Mouse (Mus musculus) ES-E14 (cell line): ENCODE data around the gene Gnaz. TPM values are rescaled to one million over a fixed set of nuclear protein-coding genes. Genes with fewer than 3 reads are reported as not detected.

Experiments used
- DNase-seq: peaks from one replicate; pipeline ENCODE4 v3.0.0-alpha.2; 2013; ENCODE audit warnings: low read depth, low spot score
- H3K27ac ChIP-seq: 2 replicates; pipeline ENCODE4 v1.5.1; 2012; ENCODE audit warnings: low read depth, mild to moderate bottlenecking, low read length, moderate library complexity, mixed read lengths; ENCODE audit not compliant: poor library complexity, insufficient read depth, severe bottlenecking
- H3K36me3 ChIP-seq: 2 replicates; pipeline ENCODE4 v1.6.1; 2012; ENCODE audit warnings: mild to moderate bottlenecking, low read length, moderate library complexity, mixed read lengths; ENCODE audit not compliant: control insufficient read depth, poor library complexity, insufficient read depth, severe bottlenecking
- H3K4me1 ChIP-seq, 2 experiments: fragments of 150-350 bp in 1 of 2; sonication (generic) in 1 of 2; 2 replicates each; pipeline ENCODE4 v1.6.1; 2012; ENCODE audit warnings: low read length in 2 of 2, mild to moderate bottlenecking in 1 of 2, mixed read lengths in 1 of 2; ENCODE audit not compliant: control insufficient read depth in 2 of 2, insufficient read depth in 2 of 2, poor library complexity in 1 of 2
- H3K4me3 ChIP-seq, 2 experiments: fragments of 150-350 bp in 1 of 2; sonication (generic) in 1 of 2; 2 replicates each; pipeline ENCODE4 v1.5.1; 2012; ENCODE audit warnings: low read length in 2 of 2, low read depth in 1 of 2, mild to moderate bottlenecking in 1 of 2, mixed read lengths in 1 of 2; ENCODE audit not compliant: insufficient read depth in 1 of 2, poor library complexity in 1 of 2, severe bottlenecking in 1 of 2
- H3K9ac ChIP-seq: 2 replicates; pipeline ENCODE4 v1.6.1; 2012; ENCODE audit warnings: low read depth, mild to moderate bottlenecking, low read length, mixed read lengths; ENCODE audit not compliant: poor library complexity, insufficient read depth, severe bottlenecking
- H3K9me3 ChIP-seq: fragments of 150-350 bp; sonication (generic); 2 replicates; pipeline ENCODE4 v1.6.1; 2012; ENCODE audit warnings: low read depth, mild to moderate bottlenecking, low read length; ENCODE audit not compliant: control insufficient read depth, insufficient read depth
- CHD2 ChIP-seq: IDR thresholded peaks from 2 replicates; pipeline ENCODE4 v1.6.1; 2014; ENCODE audit warnings: mild to moderate bottlenecking, low read depth, low read length, inconsistent platforms
- HCFC1 ChIP-seq: IDR thresholded peaks from 2 replicates; pipeline ENCODE4 v1.6.1; 2012; ENCODE audit warnings: low read length, inconsistent platforms, borderline replicate concordance; ENCODE audit not compliant: insufficient read depth
- MAFK ChIP-seq: IDR thresholded peaks from 2 replicates; pipeline ENCODE4 v1.6.1; 2014; ENCODE audit warnings: mild to moderate bottlenecking, low read depth, low read length, inconsistent platforms; ENCODE audit not compliant: insufficient read depth
- ZC3H11A ChIP-seq: IDR thresholded peaks from 2 replicates; pipeline ENCODE4 v1.6.1; 2012; ENCODE audit warnings: low read depth, mild to moderate bottlenecking, inconsistent platforms, low read length, borderline replicate concordance
- ZNF384 ChIP-seq: IDR thresholded peaks from 2 replicates; pipeline ENCODE4 v1.6.1; 2012; ENCODE audit warnings: low read depth, low read length, inconsistent platforms
- in situ Hi-C, 2 experiments: fragments of 600-800 bp; cut with MboI; formaldehyde crosslinking; loops; one replicate each; pipeline ENCODE4 v1.15.1; 2025; ENCODE audit warnings: low sequenced_read_pairs in 2 of 2, inconsistent platforms in 1 of 2; ENCODE audit not compliant: unreplicated experiment in 2 of 2
- total RNA-seq: library from RNA; depleted of rRNA; stranded (reverse); fragments of 300-350 nt; gene quantifications from 2 replicates; pipeline ENCODE4 v1.2.3, GENCODE M21; 2012; rRNA removed

The Gnaz gene
- total RNA-seq: 5.9 and 7.8 TPM in 2 replicates

DNA sequence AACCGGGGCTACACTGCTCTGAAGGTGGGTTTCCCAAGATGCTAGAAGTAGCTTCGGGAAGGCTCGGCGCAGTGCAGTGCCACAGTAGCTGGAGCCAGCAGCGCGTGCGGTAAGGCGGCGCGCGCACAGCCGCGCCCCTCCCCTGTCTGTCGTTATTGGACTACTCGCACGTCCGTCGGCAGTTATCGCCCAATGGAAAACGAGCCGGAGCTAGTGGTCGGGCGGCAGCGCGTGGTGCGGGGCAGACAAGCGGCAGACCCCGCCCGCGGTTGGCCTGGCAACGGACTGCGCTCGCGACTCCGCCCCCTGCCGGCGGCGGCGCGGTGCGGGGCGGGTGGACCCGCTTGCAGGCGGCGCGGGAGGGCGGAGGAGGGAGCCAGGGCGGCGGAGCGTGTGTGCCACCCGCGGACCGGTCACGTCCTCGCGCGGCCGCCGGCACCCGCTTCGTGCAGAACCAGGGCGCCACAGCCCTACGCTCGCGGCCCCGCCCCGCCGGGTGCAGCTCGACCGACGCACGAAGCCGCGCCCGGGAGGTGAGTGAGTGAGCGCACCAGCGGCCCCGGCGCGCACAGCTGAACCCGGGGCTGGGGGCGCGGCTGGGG, at the start of gene Gnaz:
Gnaz (plus strand) TSS at position 328 of the 602 bp plus-strand sequence.
- H3K4me1 ChIP-seq: peaks cover 0 to 3% of the 10 kb centered on the region in 2 experiments; a peak in 1 of 4 replicates
- no peaks in the 10 kb centered on the region for H3K9me3 ChIP-seq
- no peak within 1 kb of the TSS for H3K27ac ChIP-seq
- H3K9ac ChIP-seq: peak within 1 kb of the TSS; percentile 56
- no peaks in the 10 kb centered on the region for H3K36me3 ChIP-seq
- H3K4me3 ChIP-seq: peak within 1 kb of the TSS; percentile 68 to 80
- TF ChIP-seq CHD2: peak; percentile 85
- TF ChIP-seq HCFC1: no peak; the same call in 1 of the 2 replicates
- TF ChIP-seq MAFK: no peak
- TF ChIP-seq ZC3H11A: 0 out of 2 replicates have a peak, but pooled peaks have one; percentile 10
- no peak for TF ChIP-seq ZNF384
- peak; percentile 90 for DNase-seq
- in situ Hi-C loops: no loop called here

DNA sequence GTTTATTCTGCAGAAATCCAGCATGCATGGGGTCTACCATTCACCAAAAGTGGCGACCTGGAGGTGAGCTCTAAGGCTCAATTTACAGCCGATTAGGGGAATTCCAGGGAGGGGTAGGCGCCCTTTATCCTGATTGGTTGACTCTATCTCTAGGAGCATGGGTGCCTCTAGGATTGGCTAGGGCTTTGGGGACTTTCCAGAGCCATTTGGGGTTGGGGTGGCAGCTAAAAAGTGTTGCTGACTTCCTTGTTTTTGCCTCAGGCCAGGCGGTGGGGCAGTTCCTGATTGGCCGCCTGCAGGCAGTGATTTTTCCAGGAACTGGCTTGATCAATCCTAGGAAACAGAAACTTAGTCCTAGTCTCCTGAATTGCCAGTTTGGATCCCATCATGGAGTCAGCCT, 47.7 kb upstream of the Gnaz start:
- H3K4me1 ChIP-seq: no peaks in the 10 kb centered on the region
- no peak overlapping the region for H3K27ac ChIP-seq
- no peak overlapping the region; a peak in 1 of 4 replicates for H3K4me3 ChIP-seq
- no peak overlapping the region for H3K9ac ChIP-seq
- no peaks in the 10 kb centered on the region for H3K9me3 ChIP-seq
- no peak for TF ChIP-seq ZC3H11A
- no peak for TF ChIP-seq HCFC1
- TF ChIP-seq MAFK: no peak
- TF ChIP-seq ZNF384: no peak
- no peak for TF ChIP-seq CHD2
- H3K36me3 ChIP-seq: no peaks in the 10 kb centered on the region
- in situ Hi-C loops: no loop called here
- no peak for DNase-seq

DNA sequence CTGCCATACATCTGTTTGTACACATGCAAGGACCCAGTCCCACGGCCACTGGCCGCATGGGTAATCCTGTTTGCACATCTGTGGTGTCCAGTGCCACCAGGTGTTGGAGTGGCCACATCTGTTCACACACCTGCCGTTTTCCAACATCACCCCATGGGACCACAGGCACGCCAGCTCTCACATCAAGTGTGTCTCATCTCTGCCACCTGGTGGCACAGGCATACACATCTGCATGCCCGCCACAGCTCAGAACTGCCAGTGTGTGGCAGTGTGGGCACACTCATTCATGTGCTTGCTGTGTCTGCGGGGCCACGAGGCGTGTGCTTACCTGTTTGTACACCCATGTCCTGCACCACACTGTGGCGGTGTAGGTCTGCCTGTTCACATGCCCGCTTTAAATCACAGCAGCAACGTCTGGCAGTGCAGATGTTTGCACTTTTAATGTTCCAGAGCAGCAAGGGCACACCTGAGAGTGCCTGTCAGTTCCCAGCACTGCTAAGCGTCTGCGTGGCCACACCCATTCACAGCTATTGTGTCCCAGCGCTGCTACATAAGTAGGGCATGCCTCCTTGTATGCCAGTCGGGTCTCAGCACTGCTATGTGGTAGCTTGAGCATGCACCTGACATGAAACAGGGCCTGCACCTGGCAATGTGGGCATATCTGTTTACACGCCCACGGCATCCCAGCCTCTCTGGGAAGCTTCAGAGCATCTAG, 46.0 kb upstream of the Gnaz start:
- H3K27ac ChIP-seq: no peak overlapping the region
- H3K4me3 ChIP-seq: no peak overlapping the region; a peak in 1 of 4 replicates
- DNase-seq: no peak
- TF ChIP-seq HCFC1 (no peak), ZC3H11A (peak; percentile 33; the same call in 1 of the 2 replicates)
- no peaks in the 10 kb centered on the region for H3K36me3 ChIP-seq
- H3K9me3 ChIP-seq: no peaks in the 10 kb centered on the region
- peaks cover 0 to 4% of the 10 kb centered on the region in 2 experiments; a peak in 2 of 4 replicates for H3K4me1 ChIP-seq
- H3K9ac ChIP-seq: no peak overlapping the region
- in situ Hi-C loops: no loop called here

DNA sequence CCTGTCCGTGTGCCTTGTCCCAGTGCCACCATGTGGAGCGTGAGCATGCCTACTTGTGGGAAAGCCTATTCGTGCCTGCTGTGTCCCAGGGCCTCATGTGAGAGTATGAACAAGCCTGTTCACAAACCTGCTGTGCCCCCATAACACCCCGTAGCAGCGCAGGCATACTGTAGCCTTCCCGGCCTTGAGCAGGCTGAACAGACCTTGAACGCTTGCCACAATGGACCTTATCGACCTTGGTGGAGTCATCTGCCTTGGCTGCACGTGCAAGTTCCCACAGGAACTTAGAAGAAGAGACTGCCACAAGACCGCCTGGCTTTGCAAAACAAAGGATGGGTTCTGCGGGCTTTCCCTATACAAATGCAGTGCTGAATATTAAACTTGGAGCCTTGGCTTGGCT, 45.4 kb upstream of the Gnaz start:
- no peak for DNase-seq
- H3K36me3 ChIP-seq: no peaks in the 10 kb centered on the region
- no peak overlapping the region for H3K27ac ChIP-seq
- TF ChIP-seq ZC3H11A (no peak), MAFK (no peak), HCFC1 (no peak), ZNF384 (no peak)
- H3K9ac ChIP-seq: no peak overlapping the region
- no peaks in the 10 kb centered on the region for H3K9me3 ChIP-seq
- peaks cover 0 to 10% of the 10 kb centered on the region in 2 experiments; a peak in 2 of 4 replicates for H3K4me1 ChIP-seq
- in situ Hi-C loops: no loop called here
- no peak overlapping the region for H3K4me3 ChIP-seq

DNA sequence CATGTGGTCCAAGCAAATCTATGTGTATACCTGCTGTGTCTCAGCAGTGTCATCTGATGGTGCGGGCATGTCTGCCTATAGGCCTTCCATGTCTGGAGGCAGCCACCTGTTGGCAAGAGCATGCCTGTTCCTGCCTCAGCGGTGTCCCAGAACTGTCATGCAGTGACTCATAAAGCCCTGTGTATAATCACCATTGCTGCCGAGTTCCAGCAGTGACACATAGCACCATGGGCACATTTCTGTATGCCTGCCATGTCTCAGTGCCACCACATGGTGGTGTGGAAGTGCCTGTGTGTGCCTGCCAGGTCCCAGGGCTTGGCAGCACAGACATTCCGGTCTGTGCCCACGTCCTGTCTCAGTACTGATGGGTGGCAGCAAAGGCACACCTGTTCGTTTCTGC, 44.2 kb upstream of the Gnaz start:
- in situ Hi-C loops: no loop called here
- Histone ChIP-seq H3K4me3 (no peak overlapping the region), H3K4me1 (peaks cover 0 to 10% of the 10 kb centered on the region in 2 experiments; a peak in 2 of 4 replicates), H3K36me3 (no peaks in the 10 kb centered on the region), H3K9ac (no peak overlapping the region), H3K27ac (no peak overlapping the region), H3K9me3 (no peaks in the 10 kb centered on the region)
- TF ChIP-seq ZC3H11A (no peak), MAFK (no peak), ZNF384 (no peak), HCFC1 (no peak), CHD2 (no peak)
- no peak for DNase-seq
